Mouse (Mus musculus) G1E (cell line): ENCODE data around the gene Gm11037. TPM values are rescaled to one million over a fixed set of nuclear protein-coding genes. Genes with fewer than 3 reads are reported as not detected.

ENCODE experiments used
- ATAC-seq: 2 replicates; pipeline ENCODE4 v1.8.0; 2016; ENCODE audit warnings: mild to moderate bottlenecking; ENCODE audit not compliant: insufficient number of reproducible peaks, poor library complexity, low FRiP score, severe bottlenecking; ENCODE audit errors: extremely low read depth
- DNase-seq: peaks from one replicate; pipeline ENCODE4 v3.0.0; 2012; ENCODE audit warnings: low spot score
- H3K27me3 ChIP-seq: 2 replicates; pipeline ENCODE4 v1.6.1; 2012; ENCODE audit warnings: mild to moderate bottlenecking, low read length, inconsistent platforms; ENCODE audit not compliant: insufficient read depth
- H3K36me3 ChIP-seq: replicated peaks from 2 replicates; pipeline ENCODE3; 2012; ENCODE audit warnings: mild to moderate bottlenecking, inconsistent platforms
- H3K4me1 ChIP-seq: 2 replicates; pipeline ENCODE4 v1.6.1; 2012; ENCODE audit warnings: low read depth, low read length, inconsistent platforms, mixed read lengths; ENCODE audit not compliant: insufficient read depth
- H3K4me3 ChIP-seq: 2 replicates; pipeline ENCODE4 v1.5.1; 2012; ENCODE audit warnings: low read depth, mild to moderate bottlenecking, inconsistent platforms, low read length, moderate library complexity, mixed read lengths
- H3K9me3 ChIP-seq: replicated peaks from 2 replicates; pipeline ENCODE4 v1.6.1; 2012; ENCODE audit warnings: inconsistent platforms
- CTCF ChIP-seq: IDR thresholded peaks from 2 replicates; pipeline ENCODE4 v1.5.1; 2012; ENCODE audit warnings: low read depth, low read length, inconsistent platforms, mixed read lengths
- GATA1 ChIP-seq: IDR thresholded peaks from 2 replicates; pipeline ENCODE4 v1.6.1; 2012; ENCODE audit warnings: borderline replicate concordance, low read length, inconsistent platforms, mixed read lengths
- GATA2 ChIP-seq: IDR thresholded peaks from 2 replicates; pipeline ENCODE4 v1.6.1; 2012; ENCODE audit warnings: low read depth, low read length, inconsistent platforms, borderline replicate concordance
- POLR2AphosphoS5 ChIP-seq: IDR thresholded peaks from 2 replicates; pipeline ENCODE4 v1.6.1; 2012; ENCODE audit warnings: low read depth, low read length, inconsistent platforms; ENCODE audit not compliant: insufficient replicate concordance
- TAL1 ChIP-seq: conservative IDR thresholded peaks from 2 replicates; pipeline ENCODE4 v1.6.1; 2012; ENCODE audit warnings: low read depth, low read length, inconsistent platforms, mixed read lengths
- polyA plus RNA-seq: library from polyadenylated mRNA; stranded (reverse); fragments of >175 nt; gene quantifications from 2 replicates; pipeline ENCODE4 v1.2.3, GENCODE M21; 2012
- total RNA-seq, 2 experiments: library from RNA; stranded (forward) in 1 of 2; stranded (reverse) in 1 of 2; fragments of 200-1000 nt in 1 of 2; fragments of >200 nt in 1 of 2; fragmentation: Nextera tagmentation in 1 of 2; gene quantifications; 2 replicates each; pipeline ENCODE4 v1.2.3; 2014 to 2017

Gm11037 gene
- total and polyA plus RNA-seq, 3 experiments, result not detected

GRCm38 (mm10) chr2:131175945-131176309, 42.6 kb downstream of the Gm11037 start:
- Histone ChIP-seq H3K9me3 (no peaks in the 10 kb centered on the region), H3K4me1 (peaks cover 54% of the 10 kb centered on the region), H3K4me3 (no peak overlapping the region), H3K27me3 (peaks cover 40% of the 10 kb centered on the region), H3K36me3 (peaks cover 37% of the 10 kb centered on the region)
- TF ChIP-seq TAL1 (no peak), CTCF (no peak), GATA1 (no peak), GATA2 (no peak), POLR2AphosphoS5 (no peak)
- no peak for ATAC-seq
- DNase-seq, result no peak

GRCm38 (mm10) chr2:131176491-131176890, 43.2 kb downstream of the Gm11037 start:
- no peak overlapping the region for H3K4me3 ChIP-seq
- TF ChIP-seq GATA1 (no peak), CTCF (no peak), TAL1 (no peak), GATA2 (no peak), POLR2AphosphoS5 (no peak)
- peaks cover 37% of the 10 kb centered on the region for H3K36me3 ChIP-seq
- peaks cover 34% of the 10 kb centered on the region for H3K27me3 ChIP-seq
- DNase-seq, result no peak
- H3K4me1 ChIP-seq, result peaks cover 54% of the 10 kb centered on the region
- no peaks in the 10 kb centered on the region for H3K9me3 ChIP-seq
- no peak for ATAC-seq

- peaks cover 48% of the 10 kb centered on the region for H3K4me1 ChIP-seq
- ATAC-seq, result no peak
Observed at GRCm38 (mm10) chr2:131177932-131178331, 44.6 kb downstream of the Gm11037 start.

GRCm38 (mm10) chr2:131178828-131179245, 45.5 kb downstream of the Gm11037 start:
- Histone ChIP-seq H3K9me3 (no peaks in the 10 kb centered on the region), H3K27me3 (peaks cover 21% of the 10 kb centered on the region; the same call in 1 of the 2 replicates), H3K4me1 (peaks cover 48% of the 10 kb centered on the region), H3K36me3 (peaks cover 35% of the 10 kb centered on the region), H3K4me3 (peak overlapping the region; percentile 83)
- TF ChIP-seq POLR2AphosphoS5 (no peak), GATA2 (no peak), TAL1 (no peak), GATA1 (no peak), CTCF (no peak)
- DNase-seq (no peak), ATAC-seq (no peak)

More at GRCm38 (mm10) chr2:131177932-131178331, 44.6 kb downstream of the Gm11037 start:
- H3K27me3 ChIP-seq, result peaks cover 21% of the 10 kb centered on the region
- peak overlapping the region; percentile 17; the same call in 1 of the 2 replicates for H3K4me3 ChIP-seq
- H3K9me3 ChIP-seq, result no peaks in the 10 kb centered on the region
- no peak for DNase-seq
- TF ChIP-seq POLR2AphosphoS5, result no peak
- TF ChIP-seq GATA2, result no peak
- no peak for TF ChIP-seq GATA1
- no peak for TF ChIP-seq CTCF
- no peak for TF ChIP-seq TAL1
- peaks cover 35% of the 10 kb centered on the region for H3K36me3 ChIP-seq

GRCm38 (mm10) chr2:131179246-131179886, 46.1 kb downstream of the Gm11037 start:
- peaks cover 47% of the 10 kb centered on the region for H3K4me1 ChIP-seq
- H3K36me3 ChIP-seq, result peaks cover 35% of the 10 kb centered on the region
- H3K9me3 ChIP-seq, result no peaks in the 10 kb centered on the region
- no peak for TF ChIP-seq GATA1
- TF ChIP-seq POLR2AphosphoS5, result no peak
- no peak for TF ChIP-seq CTCF
- no peak for TF ChIP-seq TAL1
- no peak for TF ChIP-seq GATA2
- H3K4me3 ChIP-seq, result peak overlapping the region; percentile 83
- ATAC-seq, result no peak
- peak; percentile 63 for DNase-seq
- peaks cover 21% of the 10 kb centered on the region; the same call in 1 of the 2 replicates for H3K27me3 ChIP-seq

- no peak for TF ChIP-seq POLR2AphosphoS5
- TF ChIP-seq CTCF, result no peak
- TF ChIP-seq GATA1, result no peak
- TF ChIP-seq GATA2, result no peak
- no peak for TF ChIP-seq TAL1
- DNase-seq (peak; percentile 76), ATAC-seq (peak; percentile 34; the same call in 1 of the 2 replicates)
- peak within 1 kb of the TSS; percentile 83 for H3K4me3 ChIP-seq
- peaks cover 21% of the 10 kb centered on the region; the same call in 1 of the 2 replicates for H3K27me3 ChIP-seq
- H3K9me3 ChIP-seq, result no peaks in the 10 kb centered on the region
- peaks cover 35% of the 10 kb centered on the region for H3K36me3 ChIP-seq
- peaks cover 41% of the 10 kb centered on the region for H3K4me1 ChIP-seq
Observed at GRCm38 (mm10) chr2:131179990-131180587, 46.8 kb downstream of the Gm11037 start, which contains the start of gene Cenpb. Gene Cenpb (minus strand): TSS chr2:131180067.

Other genes with a start within 250 kb of the Gm11037 start
- gene 4930402H24Rik, start 227.1 kb upstream of the Gm11037 start, total RNA-seq (2014; fragmentation: Nextera tagmentation), result 16.7 and 23.8 TPM in 2 replicates
- gene 4930402H24Rik, start 227.1 kb upstream of the Gm11037 start, total RNA-seq (2017), result 11.8 and 12.5 TPM in 2 replicates
- 3.4 and 3.5 TPM in 2 replicates for gene 4930402H24Rik, start 227.1 kb upstream of the Gm11037 start, polyA plus RNA-seq
- gene Atrn, start 227.0 kb upstream of the Gm11037 start, total RNA-seq (2014; fragmentation: Nextera tagmentation), result 17.2 and 19.2 TPM in 2 replicates
- 10.2 and 10.6 TPM in 2 replicates for gene Atrn, start 227.0 kb upstream of the Gm11037 start, total RNA-seq (2017)
- 1.7 and 1.8 TPM in 2 replicates for gene Atrn, start 227.0 kb upstream of the Gm11037 start, polyA plus RNA-seq
- not detected in 2 replicates for gene Gfra4, start 90.4 kb upstream of the Gm11037 start, total RNA-seq (2014; fragmentation: Nextera tagmentation)
- not detected in 2 replicates for gene Gfra4, start 90.4 kb upstream of the Gm11037 start, total RNA-seq (2017)
- not detected in 2 replicates for gene Gfra4, start 90.4 kb upstream of the Gm11037 start, polyA plus RNA-seq
- not detected in 2 replicates for gene Adam33, start 69.7 kb upstream of the Gm11037 start, total RNA-seq (2014; fragmentation: Nextera tagmentation)
- gene Adam33, start 69.7 kb upstream of the Gm11037 start, total RNA-seq (2017), result 0.06 and 0.27 TPM in 2 replicates
- gene Adam33, start 69.7 kb upstream of the Gm11037 start, polyA plus RNA-seq, result not detected in 2 replicates
- not detected in 2 replicates for gene Siglec1, start 46.7 kb upstream of the Gm11037 start, total RNA-seq (2014; fragmentation: Nextera tagmentation)
- gene Siglec1, start 46.7 kb upstream of the Gm11037 start, total RNA-seq (2017), result 0.06 and 0.16 TPM in 2 replicates
- gene Siglec1, start 46.7 kb upstream of the Gm11037 start, polyA plus RNA-seq, result not detected in 2 replicates
- 0.83 and 0.98 TPM in 2 replicates for gene Hspa12b, start 6.2 kb upstream of the Gm11037 start, total RNA-seq (2014; fragmentation: Nextera tagmentation)
- gene Hspa12b, start 6.2 kb upstream of the Gm11037 start, total RNA-seq (2017), result 1.8 and 2.2 TPM in 2 replicates
- gene Hspa12b, start 6.2 kb upstream of the Gm11037 start, polyA plus RNA-seq, result 2.9 TPM in 2 replicates
- gene 1700037H04Rik, start 26.6 kb downstream of the Gm11037 start, total RNA-seq (2014; fragmentation: Nextera tagmentation), result 81.9 and 98.7 TPM in 2 replicates
- gene 1700037H04Rik, start 26.6 kb downstream of the Gm11037 start, total RNA-seq (2017), result 28.1 and 30.2 TPM in 2 replicates
- 155 and 173 TPM in 2 replicates for gene 1700037H04Rik, start 26.6 kb downstream of the Gm11037 start, polyA plus RNA-seq
- gene Cenpb, start 46.6 kb downstream of the Gm11037 start, total RNA-seq (2014; fragmentation: Nextera tagmentation), result 4.5 and 5.6 TPM in 2 replicates
- 7.4 and 8.6 TPM in 2 replicates for gene Cenpb, start 46.6 kb downstream of the Gm11037 start, total RNA-seq (2017)
- 29.5 and 35.4 TPM in 2 replicates for gene Cenpb, start 46.6 kb downstream of the Gm11037 start, polyA plus RNA-seq
- gene Cdc25b, start 53.5 kb downstream of the Gm11037 start, total RNA-seq (2014; fragmentation: Nextera tagmentation), result 14.0 and 85.9 TPM in 2 replicates
- gene Cdc25b, start 53.5 kb downstream of the Gm11037 start, total RNA-seq (2017), result 12.6 and 14.2 TPM in 2 replicates
- 6.0 and 7.0 TPM in 2 replicates for gene Cdc25b, start 53.5 kb downstream of the Gm11037 start, polyA plus RNA-seq
- gene Spef1, start 53.8 kb downstream of the Gm11037 start, total RNA-seq (2014; fragmentation: Nextera tagmentation), result 5.6 TPM in 1 of 2 replicates, not detected in the other
- 1.4 and 1.9 TPM in 2 replicates for gene Spef1, start 53.8 kb downstream of the Gm11037 start, total RNA-seq (2017)
- 0.75 and 0.78 TPM in 2 replicates for gene Spef1, start 53.8 kb downstream of the Gm11037 start, polyA plus RNA-seq
- 5.1 and 31.3 TPM in 2 replicates for gene Ap5s1, start 73.6 kb downstream of the Gm11037 start, total RNA-seq (2014; fragmentation: Nextera tagmentation)
- 5.1 and 5.2 TPM in 2 replicates for gene Ap5s1, start 73.6 kb downstream of the Gm11037 start, total RNA-seq (2017)
- gene Ap5s1, start 73.6 kb downstream of the Gm11037 start, polyA plus RNA-seq, result 3.3 and 8.4 TPM in 2 replicates
- gene Mavs, start 100.6 kb downstream of the Gm11037 start, total RNA-seq (2014; fragmentation: Nextera tagmentation), result 18.8 and 21.2 TPM in 2 replicates
- 12.2 and 13.9 TPM in 2 replicates for gene Mavs, start 100.6 kb downstream of the Gm11037 start, total RNA-seq (2017)
- 2.3 and 5.6 TPM in 2 replicates for gene Mavs, start 100.6 kb downstream of the Gm11037 start, polyA plus RNA-seq
- 79.5 and 101 TPM in 2 replicates for gene Pank2, start 129.0 kb downstream of the Gm11037 start, total RNA-seq (2014; fragmentation: Nextera tagmentation)
- gene Pank2, start 129.0 kb downstream of the Gm11037 start, total RNA-seq (2017), result 53.3 and 57.4 TPM in 2 replicates
- 14.9 and 22.6 TPM in 2 replicates for gene Pank2, start 129.0 kb downstream of the Gm11037 start, polyA plus RNA-seq
- gene Rnf24, start 219.4 kb downstream of the Gm11037 start, total RNA-seq (2014; fragmentation: Nextera tagmentation), result 0.29 and 1.2 TPM in 2 replicates
- gene Rnf24, start 219.4 kb downstream of the Gm11037 start, total RNA-seq (2017), result 0.93 and 1.8 TPM in 2 replicates
- gene Rnf24, start 219.4 kb downstream of the Gm11037 start, polyA plus RNA-seq, result 0.44 and 0.69 TPM in 2 replicates